Mouse (Mus musculus): ENCODE results near the gene Cbx5.

Gene Cbx5

GRCm38 (mm10) chr15:103145635-103146299 lies 93.8 kb downstream of the Cbx5 start:
- peak; percentile 51 for DNase-seq (ENCODE audit: low read depth, low spot score)

- no peak for DNase-seq (ENCODE audit: low read depth, low spot score)
Measured at GRCm38 (mm10) chr15:103144176-103144575, 95.4 kb downstream of the Cbx5 start.

Measured in brain, adult 2 months (tissue).